Mouse (Mus musculus): ENCODE measurements at regions not wholly inside any gene's neighbourhood (a gene's known extent, or its start where the extent isn't known, plus 50 kb on each side); places are given as distances from the start of the nearest gene placed in this dataset.

DNA sequence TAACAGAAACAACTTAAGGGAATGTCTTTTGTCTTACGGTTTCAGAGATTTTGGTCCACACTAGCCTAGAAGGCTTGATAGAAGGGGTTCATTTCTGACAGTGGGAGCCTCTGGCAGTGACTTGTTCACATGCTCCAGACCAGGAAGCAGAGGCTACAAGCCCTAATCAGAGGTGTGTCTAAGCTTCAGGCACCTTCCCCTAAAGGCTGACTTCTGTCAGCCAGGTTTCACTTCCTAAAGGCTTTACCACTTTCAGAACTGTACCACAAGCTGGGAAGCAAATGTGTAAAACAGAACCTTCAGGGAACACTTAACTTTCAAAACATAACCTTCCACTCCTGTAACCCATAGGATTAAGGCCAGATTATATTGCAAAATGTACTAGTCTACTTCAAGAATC, 180.9 kb downstream of the Galc start:
- Histone ChIP-seq H3K27ac (ENCODE audit: insufficient read depth, low read depth, low read length) (no peak overlapping the region), H3K4me1 (ENCODE audit: control insufficient read depth, insufficient read depth, low read length) (no peaks in the 10 kb centered on the region), H3K4me3 (ENCODE audit: insufficient read depth, low read length) (no peak overlapping the region)
- TF ChIP-seq POLR2A (IDR thresholded peaks at IDR 0.05; ENCODE audit: borderline replicate concordance, low read depth, low read length) = no peak
- TF ChIP-seq CTCF (IDR thresholded peaks at IDR 0.05; ENCODE audit: low read depth, low read length) = no peak

DNA sequence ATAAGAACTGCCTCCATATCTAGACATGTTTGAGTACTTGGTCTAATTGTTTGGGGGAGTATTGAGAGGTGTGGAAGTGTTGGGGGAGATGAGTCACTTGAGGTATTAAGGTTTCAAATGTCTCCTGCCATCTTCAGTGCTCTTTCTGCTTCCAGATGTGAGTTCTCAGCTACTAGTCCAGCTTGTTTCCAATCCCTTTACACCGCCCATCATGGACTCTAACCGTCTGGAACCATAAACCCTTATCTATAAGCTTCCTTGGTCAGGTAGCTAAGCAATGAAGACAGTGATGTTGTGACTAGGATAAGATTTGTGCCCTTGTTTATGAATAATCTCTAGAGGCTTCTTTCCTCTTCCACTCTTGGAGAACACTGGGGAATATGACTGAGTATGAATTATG, 183.7 kb downstream of the Galc start:
- H3K27ac ChIP-seq (ENCODE audit: insufficient read depth, low read depth, low read length) = no peak overlapping the region
- no peak overlapping the region for H3K4me3 ChIP-seq (ENCODE audit: insufficient read depth, low read length)
- no peaks in the 10 kb centered on the region for H3K4me1 ChIP-seq (ENCODE audit: control insufficient read depth, insufficient read depth, low read length)
- no peak for TF ChIP-seq POLR2A (IDR thresholded peaks at IDR 0.05; ENCODE audit: borderline replicate concordance, low read depth, low read length)

GRCm38 (mm10) chr12:98069110-98069509, 190.1 kb downstream of the Galc start:
- Histone ChIP-seq H3K4me3 (ENCODE audit: insufficient read depth, low read length) (no peak overlapping the region), H3K4me1 (ENCODE audit: control insufficient read depth, insufficient read depth, low read length) (no peaks in the 10 kb centered on the region), H3K27ac (ENCODE audit: insufficient read depth, low read depth, low read length) (no peak overlapping the region)
- TF ChIP-seq CTCF (IDR thresholded peaks at IDR 0.05; ENCODE audit: low read depth, low read length) = no peak
- TF ChIP-seq POLR2A (IDR thresholded peaks at IDR 0.05; ENCODE audit: borderline replicate concordance, low read depth, low read length) = no peak

GRCm38 (mm10) chr12:98059419-98060180, 199.7 kb downstream of the Galc start:
- Histone ChIP-seq H3K4me3 (ENCODE audit: insufficient read depth, low read length) (no peak overlapping the region), H3K4me1 (ENCODE audit: control insufficient read depth, insufficient read depth, low read length) (no peaks in the 10 kb centered on the region), H3K27ac (ENCODE audit: insufficient read depth, low read depth, low read length) (no peak overlapping the region)
- TF ChIP-seq POLR2A (IDR thresholded peaks at IDR 0.05; ENCODE audit: borderline replicate concordance, low read depth, low read length) (no peak), CTCF (IDR thresholded peaks at IDR 0.05; ENCODE audit: low read depth, low read length) (no peak)

- TF ChIP-seq POLR2A (IDR thresholded peaks at IDR 0.05; ENCODE audit: borderline replicate concordance, low read depth, low read length) (no peak), CTCF (IDR thresholded peaks at IDR 0.05; ENCODE audit: low read depth, low read length) (no peak)
- Histone ChIP-seq H3K4me3 (ENCODE audit: insufficient read depth, low read length) (no peak overlapping the region), H3K4me1 (ENCODE audit: control insufficient read depth, insufficient read depth, low read length) (no peaks in the 10 kb centered on the region), H3K27ac (ENCODE audit: insufficient read depth, low read depth, low read length) (no peak overlapping the region)
These were observed 200.3 kb downstream of the Galc start for GRCm38 (mm10) chr12:98058977-98059376.

GRCm38 (mm10) chr12:98050934-98051333, 208.3 kb downstream of the Galc start:
- Histone ChIP-seq H3K27ac (ENCODE audit: insufficient read depth, low read depth, low read length) (no peak overlapping the region), H3K4me3 (ENCODE audit: insufficient read depth, low read length) (no peak overlapping the region), H3K4me1 (ENCODE audit: control insufficient read depth, insufficient read depth, low read length) (no peaks in the 10 kb centered on the region)
- no peak for TF ChIP-seq POLR2A (IDR thresholded peaks at IDR 0.05; ENCODE audit: borderline replicate concordance, low read depth, low read length)

GRCm38 (mm10) chr12:98050500-98050899, 208.8 kb downstream of the Galc start:
- no peak overlapping the region for H3K4me3 ChIP-seq (ENCODE audit: insufficient read depth, low read length)
- TF ChIP-seq CTCF (IDR thresholded peaks at IDR 0.05; ENCODE audit: low read depth, low read length) (no peak), POLR2A (IDR thresholded peaks at IDR 0.05; ENCODE audit: borderline replicate concordance, low read depth, low read length) (no peak)
- no peaks in the 10 kb centered on the region for H3K4me1 ChIP-seq (ENCODE audit: control insufficient read depth, insufficient read depth, low read length)
- no peak overlapping the region for H3K27ac ChIP-seq (ENCODE audit: insufficient read depth, low read depth, low read length)

GRCm38 (mm10) chr12:98050057-98050456, 209.2 kb downstream of the Galc start:
- H3K27ac ChIP-seq (ENCODE audit: insufficient read depth, low read depth, low read length) = no peak overlapping the region
- H3K4me3 ChIP-seq (ENCODE audit: insufficient read depth, low read length) = no peak overlapping the region
- H3K4me1 ChIP-seq (ENCODE audit: control insufficient read depth, insufficient read depth, low read length) = no peaks in the 10 kb centered on the region
- TF ChIP-seq POLR2A (IDR thresholded peaks at IDR 0.05; ENCODE audit: borderline replicate concordance, low read depth, low read length) (no peak), CTCF (IDR thresholded peaks at IDR 0.05; ENCODE audit: low read depth, low read length) (no peak)

GRCm38 (mm10) chr12:98047765-98048164, 211.5 kb downstream of the Galc start:
- H3K4me3 ChIP-seq (ENCODE audit: insufficient read depth, low read length) = no peak overlapping the region
- TF ChIP-seq POLR2A (IDR thresholded peaks at IDR 0.05; ENCODE audit: borderline replicate concordance, low read depth, low read length) = no peak
- no peak for TF ChIP-seq CTCF (IDR thresholded peaks at IDR 0.05; ENCODE audit: low read depth, low read length)
- no peaks in the 10 kb centered on the region for H3K4me1 ChIP-seq (ENCODE audit: control insufficient read depth, insufficient read depth, low read length)
- no peak overlapping the region for H3K27ac ChIP-seq (ENCODE audit: insufficient read depth, low read depth, low read length)

- no peak overlapping the region for H3K4me3 ChIP-seq (ENCODE audit: insufficient read depth, low read length)
- no peak for TF ChIP-seq CTCF (IDR thresholded peaks at IDR 0.05; ENCODE audit: low read depth, low read length)
- no peak for TF ChIP-seq POLR2A (IDR thresholded peaks at IDR 0.05; ENCODE audit: borderline replicate concordance, low read depth, low read length)
- no peaks in the 10 kb centered on the region for H3K4me1 ChIP-seq (ENCODE audit: control insufficient read depth, insufficient read depth, low read length)
- no peak overlapping the region for H3K27ac ChIP-seq (ENCODE audit: insufficient read depth, low read depth, low read length)
These were observed 212.5 kb downstream of the Galc start for GRCm38 (mm10) chr12:98046459-98047440.
